Mouse (Mus musculus): ENCODE measurements around the gene Dhx35.

DNA sequence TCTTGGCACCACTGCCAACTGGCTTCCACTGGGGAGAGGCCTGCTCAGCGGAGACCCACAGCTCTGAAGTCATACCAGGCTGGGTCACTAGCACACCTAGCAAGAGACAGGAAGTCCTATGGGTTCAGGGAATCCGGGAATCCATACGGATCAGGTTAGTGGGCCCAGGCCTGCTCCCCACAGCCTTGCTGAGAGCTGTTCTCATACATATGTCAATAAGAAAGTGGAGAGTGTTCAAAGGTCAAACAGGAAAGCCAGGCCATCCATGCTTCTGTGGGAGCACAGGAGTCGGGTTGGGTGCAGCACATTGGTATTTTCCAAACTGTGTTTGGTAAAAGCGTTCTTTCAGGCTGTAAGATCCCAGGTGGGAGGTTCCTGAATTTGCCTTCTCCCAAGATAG, 32.3 kb upstream of the Dhx35 start:
- TF ChIP-seq CTCF (IDR thresholded peaks at IDR 0.05; ENCODE audit: low read depth) (no peak), EP300 (optimal IDR thresholded peaks at IDR 0.05) (no peak)

Measured in stomach, postnatal 0 days (tissue).